Mouse (Mus musculus): ENCODE data around the gene Lemd2.

- TF ChIP-seq CTCF (IDR thresholded peaks at IDR 0.05 in 2 of 3, conservative IDR thresholded peaks at IDR 0.05 in 1 of 3; ENCODE audit: control insufficient read depth in 1 of 3, insufficient read depth in 1 of 3, low read depth in 2 of 3, low read length in 3 of 3, poor library complexity in 1 of 3, severe bottlenecking in 1 of 3) (no peak), TCF12 (IDR thresholded peaks at IDR 0.05; ENCODE audit: low read depth, low read length) (no peak), CHD1 (IDR thresholded peaks at IDR 0.05; ENCODE audit: low read depth, low read length) (no peak), USF2 (IDR thresholded peaks at IDR 0.05; ENCODE audit: borderline replicate concordance in 1 of 2, insufficient read depth in 1 of 2, low read depth in 1 of 2, low read length in 2 of 2) (no peak)
Measured at GRCm38 (mm10) chr17:27239941-27240340, 35.7 kb upstream of the Lemd2 start.
